Mouse (Mus musculus) layer of hippocampus, adult 2 months (tissue): ENCODE measurements around the gene BC029722. TPM values are rescaled to one million over a fixed set of nuclear protein-coding genes. Genes with fewer than 3 reads are reported as not detected.
"Not testable (repeated sequence)": the region's sequence is repeated elsewhere in the genome, so short reads cannot be mapped to it uniquely, and the experiment has no call there.

ENCODE experiments used
- DNase-seq, 2 experiments: peaks; one replicate each; pipeline ENCODE4 v3.0.0; 2022; ENCODE audit warnings: low spot score in 2 of 2
- H3K27ac ChIP-seq: fragments of 200-600 bp; 2 replicates; pipeline ENCODE4 v1.8.1; 2022
- H3K4me3 ChIP-seq: fragments of 200-600 bp; 2 replicates; pipeline ENCODE4 v1.8.1; 2022; ENCODE audit warnings: mild to moderate bottlenecking
- CTCF ChIP-seq: fragments of 200-600 bp; conservative IDR thresholded peaks from 2 replicates; pipeline ENCODE4 v1.8.1; 2022; ENCODE audit warnings: antibody characterized with exemption, mild to moderate bottlenecking, moderate library complexity
- total RNA-seq, 2 experiments: library from RNA; stranded (reverse); gene quantifications; 2 replicates each; pipeline ENCODE4 v1.2.3; 2021

Gene BC029722
- total RNA-seq, 2 experiments from 2014 or later, result 52.2 to 52.8 TPM

DNA sequence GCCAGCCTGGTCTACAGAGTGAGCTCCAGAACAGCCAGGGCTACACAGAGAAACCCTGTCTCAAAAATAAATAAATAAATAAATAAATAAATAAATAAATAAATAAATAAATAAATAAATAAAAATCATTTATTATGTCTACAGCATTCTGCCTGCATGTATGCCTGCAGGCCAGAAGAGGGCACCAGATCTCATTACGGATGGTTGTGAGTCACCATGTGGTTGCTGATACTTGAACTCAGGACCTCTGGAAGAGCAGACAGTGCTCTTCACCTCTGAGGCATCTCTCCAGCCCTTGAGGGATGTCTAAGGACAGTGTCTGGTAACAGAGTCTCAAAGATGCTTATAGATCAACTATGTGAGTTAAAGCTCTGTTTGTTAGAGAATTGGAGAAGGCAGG, 12.9 kb upstream of the BC029722 start:
- TF ChIP-seq CTCF, result peak; percentile 63

DNA sequence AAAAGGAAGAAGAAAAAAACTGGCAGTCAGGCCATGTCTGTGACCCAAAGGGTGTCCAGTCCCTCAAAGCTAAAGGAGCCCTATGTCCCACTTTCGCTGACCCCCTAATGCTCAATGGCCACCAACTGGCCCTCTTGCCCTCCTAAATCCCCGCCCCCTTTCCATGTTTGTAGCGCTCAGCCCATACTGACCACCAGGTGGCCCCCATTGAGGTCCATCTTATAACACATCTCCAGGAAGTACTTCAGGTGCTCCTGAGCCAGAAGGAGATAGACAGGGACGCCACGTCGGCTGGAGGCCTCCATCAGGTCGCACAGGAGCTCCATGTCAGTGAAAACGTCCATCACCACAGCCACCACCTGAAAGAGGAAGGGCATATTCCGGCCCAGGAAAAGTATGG, 12.1 kb upstream of the BC029722 start:
- Histone ChIP-seq H3K4me3 (no peak overlapping the region), H3K27ac (no peak overlapping the region)
- DNase-seq, result no peak
- TF ChIP-seq CTCF, result peak; percentile 35

More for the DNA sequence above, 12.9 kb upstream of the BC029722 start:
- H3K4me3 ChIP-seq, H3K27ac ChIP-seq, DNase-seq: not testable (repeated sequence)

DNA sequence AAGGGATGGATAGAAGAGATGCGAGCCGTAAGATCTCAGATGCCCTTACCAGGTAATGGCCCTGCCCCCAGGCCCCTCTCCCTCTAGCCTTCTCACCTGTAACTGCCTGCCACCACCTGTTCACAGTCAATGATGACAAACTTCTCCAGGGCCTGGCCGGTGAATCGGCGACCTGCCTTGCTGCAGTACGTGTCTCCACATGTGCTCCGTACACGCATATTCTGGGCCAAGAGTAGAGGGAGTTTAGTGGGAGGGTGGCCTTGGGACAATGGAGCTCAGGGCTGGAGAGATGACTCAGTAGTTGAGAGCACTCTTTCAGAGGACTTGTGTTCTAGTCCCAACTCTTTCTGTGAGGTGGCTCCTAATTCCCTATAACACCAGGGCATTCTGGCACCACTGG, 11.6 kb upstream of the BC029722 start:
- DNase-seq, result no peak
- H3K4me3 ChIP-seq, result no peak overlapping the region
- no peak for TF ChIP-seq CTCF
- no peak overlapping the region for H3K27ac ChIP-seq

DNA sequence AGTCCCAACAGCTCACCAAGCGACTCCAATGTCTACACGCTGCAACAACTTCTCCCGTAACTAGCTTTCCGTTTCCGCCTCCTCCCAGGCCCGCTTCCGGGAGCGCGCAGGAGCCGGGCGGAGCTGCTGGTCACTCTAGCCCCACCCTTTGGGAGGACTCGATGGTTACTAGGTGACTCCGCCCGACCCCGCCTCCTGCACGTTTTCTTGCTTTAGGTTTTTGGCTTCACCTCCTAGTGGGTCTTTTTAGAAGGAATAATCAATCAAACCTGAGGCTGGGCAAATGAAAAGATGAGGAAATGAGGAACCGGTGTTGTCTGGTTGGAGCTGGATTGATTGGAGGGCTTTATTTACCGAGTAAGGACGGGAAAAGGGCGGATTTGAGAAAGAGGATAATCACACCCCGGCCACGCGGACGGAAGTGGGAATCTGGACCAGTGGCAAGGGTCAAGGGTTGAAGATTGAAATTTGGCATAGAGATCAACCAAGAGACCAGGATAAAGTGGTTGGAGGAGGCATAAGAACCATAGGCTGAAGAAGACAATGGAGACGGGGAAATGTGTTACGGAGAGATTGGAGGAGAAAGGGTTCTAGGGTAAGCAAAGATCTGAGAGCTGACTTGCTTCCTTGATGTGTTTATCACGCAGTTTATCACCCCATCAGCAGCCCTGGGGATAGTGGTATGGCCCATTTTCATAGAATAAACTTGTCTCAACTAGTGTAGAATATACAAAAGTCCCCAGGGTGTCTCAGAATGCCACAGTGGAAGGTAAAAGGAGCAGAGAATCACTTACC, 7.6 kb upstream of the BC029722 start, which contains the start of gene Eif6:
Gene Eif6 (minus strand): TSS at position 296 of the 795 bp plus-strand sequence.
- TF ChIP-seq CTCF, result no peak
- peak; percentile 82 to 87 for DNase-seq
- Histone ChIP-seq H3K4me3 (peak within 1 kb of the TSS; percentile 87), H3K27ac (peak within 1 kb of the TSS; percentile 87)

DNA sequence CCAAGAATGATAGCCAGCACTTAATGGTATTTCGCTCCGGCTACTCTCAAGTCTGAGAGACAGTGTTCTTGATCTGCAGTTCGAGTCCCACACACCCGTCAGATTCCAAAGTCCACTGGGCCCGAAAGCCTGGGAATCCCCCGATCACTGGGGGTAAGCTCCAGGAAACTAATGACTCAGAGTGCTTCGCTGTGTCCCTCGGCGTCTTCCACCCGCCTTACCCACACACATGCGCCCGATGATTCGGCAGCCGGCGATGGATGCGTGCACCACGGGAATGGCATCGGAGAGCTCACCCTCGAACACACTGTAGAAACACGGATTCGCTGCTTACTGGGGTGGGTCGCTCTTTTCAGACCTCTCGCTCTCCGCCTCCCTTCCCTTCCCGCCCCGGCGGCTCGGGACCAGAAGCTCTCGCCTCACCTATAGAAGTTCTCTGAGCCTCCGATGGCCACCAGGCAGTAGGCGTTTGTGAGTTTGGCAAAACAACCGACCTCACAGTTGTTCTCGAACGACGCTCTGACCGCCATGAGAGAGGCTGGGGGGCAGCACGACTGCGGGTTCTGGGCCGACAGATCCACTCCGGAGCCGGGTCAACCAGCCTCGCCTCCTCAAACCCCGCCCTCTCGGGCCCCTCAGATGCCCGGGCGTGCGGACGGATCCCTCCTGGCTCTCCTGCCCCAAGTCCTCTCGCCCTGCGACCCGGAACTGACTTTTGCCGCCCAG, 6.8 kb upstream of the BC029722 start:
- Histone ChIP-seq H3K27ac (peak overlapping the region; percentile 87), H3K4me3 (peak overlapping the region; percentile 87)
- no peak for DNase-seq
- no peak for TF ChIP-seq CTCF

DNA sequence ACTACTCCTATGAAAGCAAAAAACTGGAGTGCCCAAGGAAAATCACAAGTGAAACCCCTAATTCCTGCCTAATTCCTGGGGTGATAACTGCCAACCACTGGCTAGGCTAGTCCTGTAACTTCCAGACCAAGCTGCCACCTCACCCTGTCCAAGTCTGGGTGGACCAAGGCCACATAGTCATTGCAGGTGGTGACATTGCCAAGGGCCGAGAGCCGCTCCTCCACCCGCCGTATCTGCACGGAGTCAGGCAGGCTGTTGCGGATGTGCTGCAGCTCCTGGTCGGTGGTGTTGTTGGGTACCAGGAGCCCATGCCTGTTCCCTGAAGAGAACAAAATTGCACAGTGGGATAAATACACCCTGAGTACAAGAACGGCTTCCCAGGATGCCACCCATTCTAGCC, 4.5 kb upstream of the BC029722 start:
- no peak for DNase-seq
- no peak for TF ChIP-seq CTCF
- Histone ChIP-seq H3K27ac (no peak overlapping the region), H3K4me3 (no peak overlapping the region)

DNA sequence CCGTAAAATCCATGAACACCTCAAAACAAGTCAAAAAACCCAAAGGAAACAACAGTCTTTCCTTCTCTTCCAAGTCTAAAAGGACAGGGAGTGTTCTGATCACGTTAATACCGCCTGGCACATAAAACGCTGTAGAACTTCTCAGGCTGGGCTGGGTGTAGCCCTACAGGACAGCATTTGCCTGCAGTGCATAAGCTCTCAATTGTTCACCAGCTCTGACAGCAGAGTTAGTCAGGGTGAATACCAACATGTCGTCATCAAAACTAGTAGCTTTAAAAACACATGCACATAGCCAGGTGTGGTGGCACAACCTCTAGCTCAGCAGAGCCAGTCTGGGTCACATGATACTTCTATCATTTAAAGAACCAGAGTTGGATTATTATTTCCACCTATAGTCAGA, 1.6 kb upstream of the BC029722 start:
- Histone ChIP-seq H3K4me3 (no peak overlapping the region), H3K27ac (no peak overlapping the region)
- DNase-seq, result no peak
- no peak for TF ChIP-seq CTCF

DNA sequence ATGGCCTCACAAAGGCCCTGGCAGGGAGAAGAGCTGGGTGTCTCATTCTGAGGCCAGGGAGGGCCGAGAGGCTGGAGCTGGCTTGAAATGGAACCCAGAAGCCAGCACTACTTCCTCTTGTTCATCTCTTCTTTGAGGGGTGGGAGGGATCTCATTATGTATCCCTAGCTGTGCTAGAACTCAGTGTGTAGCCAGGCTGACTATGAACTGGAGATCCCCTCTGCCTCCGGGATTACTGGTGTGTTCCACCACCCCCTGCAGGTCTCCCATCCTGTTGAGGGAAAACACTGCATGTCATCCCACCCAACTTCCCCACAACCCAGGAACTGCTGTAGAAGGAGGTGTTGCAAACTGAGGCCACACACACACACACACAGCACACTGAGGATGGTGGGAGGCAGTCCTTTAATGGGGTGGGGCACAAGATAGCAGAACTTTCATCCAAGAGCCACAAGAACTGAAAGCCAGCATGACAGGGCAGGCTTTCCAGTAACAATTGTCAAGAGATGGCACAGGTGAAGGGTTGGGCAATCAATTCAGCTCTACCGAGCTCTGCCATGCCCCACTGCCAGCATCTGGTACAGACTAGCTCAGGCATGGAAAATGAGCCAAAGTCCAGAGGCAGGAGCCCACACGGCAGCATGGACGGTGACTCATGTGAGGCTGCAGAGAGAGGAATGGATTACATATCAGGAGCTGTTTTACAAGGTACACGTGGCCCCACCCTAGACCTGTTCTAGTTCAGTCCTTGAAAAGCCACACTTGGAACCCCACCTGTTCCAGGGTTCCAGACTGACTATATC, 424 bp upstream of the BC029722 start:
- TF ChIP-seq CTCF, result no peak

DNA sequence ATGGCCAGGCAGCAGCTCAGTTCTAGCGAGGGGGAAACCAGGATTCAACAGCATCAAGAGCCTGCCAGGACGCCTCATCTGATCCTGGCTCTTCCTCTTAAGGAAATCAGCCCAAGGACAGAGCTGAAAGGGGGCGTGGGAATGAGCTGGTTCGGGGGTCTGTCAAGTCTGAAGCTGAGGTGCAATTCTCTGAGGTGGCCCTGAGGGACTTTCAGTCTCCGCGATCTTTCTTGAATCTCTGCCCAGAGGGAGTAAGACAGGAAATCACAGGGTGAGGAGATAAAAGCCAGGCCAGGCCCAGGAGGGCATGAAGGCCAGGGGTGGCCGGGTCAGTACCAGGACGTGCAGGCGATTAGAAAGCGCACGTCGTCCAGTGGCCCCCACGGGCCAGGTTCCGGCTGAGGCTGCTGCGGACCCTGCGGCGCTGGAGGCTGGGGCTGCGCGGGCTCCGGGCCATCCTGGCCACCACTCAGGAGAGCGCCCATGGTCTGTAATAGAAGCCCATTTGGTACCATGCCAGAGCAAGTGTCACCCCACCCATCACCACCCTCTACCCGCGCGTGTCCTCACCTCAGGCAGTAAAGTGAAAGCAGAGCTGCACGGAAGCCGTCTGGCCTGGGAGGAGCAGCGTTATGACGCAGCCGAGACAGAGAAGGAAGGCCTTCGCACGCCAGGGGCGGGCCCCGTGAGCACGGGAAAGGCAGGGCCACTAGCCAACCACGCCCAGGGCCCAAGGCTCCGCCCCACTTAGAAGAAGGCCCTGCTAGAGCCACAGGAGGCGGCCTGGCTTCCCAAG, 432 bp downstream of the BC029722 start:
- TF ChIP-seq CTCF, result peak; percentile 8; the same call in 1 of the 2 replicates
- peak overlapping the region; percentile 94 for H3K27ac ChIP-seq
- peak; percentile 93 to 95 for DNase-seq

More for the DNA sequence above, 424 bp upstream of the BC029722 start:
- peak overlapping the region; percentile 94 for H3K27ac ChIP-seq
- DNase-seq, result no peak
- peak overlapping the region; percentile 95 for H3K4me3 ChIP-seq

DNA sequence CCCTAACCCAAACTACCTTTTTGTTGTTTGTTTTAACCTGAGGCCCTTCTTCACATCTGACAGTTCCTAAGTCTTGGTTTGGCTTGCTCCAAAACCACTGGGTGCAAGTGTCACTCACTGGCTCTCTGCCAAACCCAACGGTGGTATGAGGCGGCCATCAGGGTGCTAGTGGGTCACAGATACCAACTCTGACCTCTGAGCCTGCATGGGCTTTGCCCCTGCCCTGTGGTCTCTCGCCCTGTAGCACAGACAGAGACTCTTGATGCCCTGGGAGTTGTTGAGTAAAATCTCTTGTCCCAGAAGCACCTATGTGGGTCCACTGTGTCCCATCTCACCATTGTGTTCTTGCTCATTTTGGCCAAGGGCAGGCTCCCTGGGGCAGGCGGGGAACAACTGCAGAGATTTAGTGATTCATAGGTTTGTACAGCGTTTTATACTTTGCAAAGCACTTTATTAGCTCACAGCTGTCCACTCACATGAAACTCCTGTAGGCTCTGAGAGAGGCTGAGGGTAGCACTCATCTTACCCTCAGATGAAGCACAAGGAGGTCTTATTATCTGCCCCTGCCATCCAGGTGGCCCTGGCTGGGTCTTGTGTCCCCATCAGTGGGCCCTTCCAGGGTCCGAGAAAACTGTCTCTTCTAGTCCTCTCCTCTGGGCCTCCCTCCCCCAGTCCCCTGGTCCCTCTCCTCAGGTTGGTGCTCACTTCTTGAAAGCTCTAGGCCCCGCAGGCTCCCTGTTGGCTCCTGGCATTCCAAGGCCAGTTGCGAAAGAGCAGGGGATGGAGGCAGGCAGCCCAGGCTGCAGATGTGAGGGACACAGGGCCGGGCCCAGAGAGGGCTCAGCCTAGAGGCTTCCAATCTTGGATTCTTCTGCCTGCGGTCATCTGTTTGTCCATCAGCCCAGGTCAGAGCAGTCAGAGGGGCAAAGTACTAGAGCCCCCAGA, 1.7 kb downstream of the BC029722 start:
- DNase-seq, result no peak
- no peak for TF ChIP-seq CTCF
- peak overlapping the region; percentile 95 for H3K4me3 ChIP-seq
- peak overlapping the region; percentile 94 for H3K27ac ChIP-seq

More for the DNA sequence above, 432 bp downstream of the BC029722 start:
- H3K4me3 ChIP-seq, result peak overlapping the region; percentile 95

DNA sequence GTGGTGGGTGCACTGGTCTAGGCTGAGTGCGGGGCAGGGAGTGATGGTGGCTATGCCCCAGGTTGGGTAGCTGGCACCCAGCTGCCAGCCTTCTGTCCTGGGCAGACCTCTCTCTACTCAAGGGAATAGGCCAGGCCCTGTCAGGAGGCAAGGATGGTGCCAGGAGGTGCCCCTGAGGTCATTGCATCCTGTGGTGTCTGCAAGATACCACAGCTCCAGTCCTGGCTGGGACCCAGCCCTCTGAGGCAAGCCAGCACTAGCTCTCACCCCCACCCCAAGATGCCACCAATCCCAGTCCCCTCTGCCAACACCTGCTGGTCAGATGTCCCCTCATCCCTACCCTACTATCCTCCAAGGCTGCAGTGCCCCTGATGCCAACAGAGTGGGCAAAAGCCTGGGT, 3.0 kb downstream of the BC029722 start:
- TF ChIP-seq CTCF, result no peak
- H3K4me3 ChIP-seq, result no peak overlapping the region
- H3K27ac ChIP-seq, result peak overlapping the region; percentile 32; the same call in 1 of the 2 replicates
- DNase-seq, result no peak
